Mouse (Mus musculus) small intestine, adult 2 months (tissue): ENCODE measurements around the gene Slc3a2. TPM values are rescaled to one million over a fixed set of nuclear protein-coding genes. Genes with fewer than 3 reads are reported as not detected.

ENCODE experiments used
- H3K27ac ChIP-seq: fragments of 200-500 bp; 2 replicates; pipeline ENCODE4 v1.5.1; 2012; ENCODE audit warnings: low read depth, low read length, control low read depth, inconsistent platforms; ENCODE audit not compliant: insufficient read depth
- H3K27me3 ChIP-seq: fragments of 200-500 bp; 2 replicates; pipeline ENCODE4 v1.6.1; 2012; ENCODE audit warnings: mild to moderate bottlenecking, moderate library complexity, low read length, inconsistent platforms; ENCODE audit not compliant: control insufficient read depth, insufficient read depth
- H3K36me3 ChIP-seq: fragments of 200-500 bp; 2 replicates; pipeline ENCODE4 v1.6.1; 2012; ENCODE audit warnings: mild to moderate bottlenecking, low read length, control low read depth, inconsistent platforms; ENCODE audit not compliant: control insufficient read depth, insufficient read depth
- H3K4me1 ChIP-seq: fragments of 200-500 bp; 2 replicates; pipeline ENCODE4 v1.6.1; 2012; ENCODE audit warnings: low read length, inconsistent platforms, mixed read lengths; ENCODE audit not compliant: control insufficient read depth, insufficient read depth, insufficient read length
- H3K4me3 ChIP-seq: fragments of 200-500 bp; 2 replicates; pipeline ENCODE4 v1.5.1; 2012; ENCODE audit warnings: low read depth, mild to moderate bottlenecking, control low read depth, inconsistent platforms, low read length, moderate library complexity
- CTCF ChIP-seq: fragments of 200-500 bp; IDR thresholded peaks from 2 replicates; pipeline ENCODE4 v1.5.1; 2012; ENCODE audit warnings: low read depth, mild to moderate bottlenecking, control low read depth, inconsistent platforms, low read length, moderate library complexity, mixed read lengths; ENCODE audit not compliant: insufficient replicate concordance, insufficient read length; ENCODE audit errors: extremely low read depth
- POLR2A ChIP-seq: fragments of 200-500 bp; IDR thresholded peaks from 2 replicates; pipeline ENCODE4 v1.6.1; 2012; ENCODE audit warnings: low read depth, mild to moderate bottlenecking, control low read depth, inconsistent platforms, low read length, moderate library complexity
- WGBS: fragments of 180-500 bp; shearing (Covaris S2); methylation state at CpG from one replicate; pipeline ENCODE4 v1.1.7; 2018; 5-methylcytosine and 5-hydroxymethylcytosine counted together
- polyA plus RNA-seq: library from polyadenylated mRNA; depleted of rRNA; stranded (reverse); fragments of >200 nt; gene quantifications from 2 replicates; pipeline ENCODE4 v1.2.3, GENCODE M21; 2012

The Slc3a2 gene
- polyA plus RNA-seq, 1 experiment, result 391 TPM

GRCm38 (mm10) chr19:8712870-8713305, 10.3 kb downstream of the Slc3a2 start:
- peak overlapping the region; percentile 84 for H3K27ac ChIP-seq
- under 1% methylated on average over 13 of the region's 13 CpGs for WGBS
- peak overlapping the region; percentile 69 for H3K4me3 ChIP-seq
- peaks cover 38% of the 10 kb centered on the region for H3K36me3 ChIP-seq
- H3K27me3 ChIP-seq, result no peaks in the 10 kb centered on the region
- peaks cover 32% of the 10 kb centered on the region; the same call in 1 of the 2 replicates for H3K4me1 ChIP-seq
- no peak for TF ChIP-seq POLR2A
- no peak for TF ChIP-seq CTCF

- Histone ChIP-seq H3K27ac (peak overlapping the region; percentile 84), H3K36me3 (peaks cover 45% of the 10 kb centered on the region), H3K4me3 (peak overlapping the region; percentile 69), H3K27me3 (no peaks in the 10 kb centered on the region), H3K4me1 (peaks cover 32% of the 10 kb centered on the region)
- 35% methylated on average over 10 of the region's 10 CpGs for WGBS
- TF ChIP-seq POLR2A (no peak), CTCF (no peak)
Measured at GRCm38 (mm10) chr19:8711949-8712869, 11.0 kb downstream of the Slc3a2 start.

GRCm38 (mm10) chr19:8711506-8711905, 11.7 kb downstream of the Slc3a2 start:
- Histone ChIP-seq H3K27ac (peak overlapping the region; percentile 84), H3K4me3 (peak overlapping the region; percentile 43)

GRCm38 (mm10) chr19:8710057-8710456, 13.1 kb downstream of the Slc3a2 start:
- H3K4me3 ChIP-seq, result no peak overlapping the region
- TF ChIP-seq CTCF (no peak), POLR2A (no peak)
- peaks cover 20% of the 10 kb centered on the region for H3K4me1 ChIP-seq
- peak overlapping the region; percentile 20 for H3K27ac ChIP-seq
- peaks cover 53% of the 10 kb centered on the region for H3K36me3 ChIP-seq
- no peaks in the 10 kb centered on the region for H3K27me3 ChIP-seq
- 87% methylated on average over 2 of the region's 2 CpGs for WGBS

More at GRCm38 (mm10) chr19:8711506-8711905, 11.7 kb downstream of the Slc3a2 start:
- H3K36me3 ChIP-seq, result peaks cover 50% of the 10 kb centered on the region
- peaks cover 30% of the 10 kb centered on the region for H3K4me1 ChIP-seq
- no peaks in the 10 kb centered on the region for H3K27me3 ChIP-seq
- TF ChIP-seq CTCF (no peak), POLR2A (no peak)
- WGBS, result 28% methylated on average over 4 of the region's 4 CpGs

GRCm38 (mm10) chr19:8708954-8709353, 14.2 kb downstream of the Slc3a2 start:
- peaks cover 53% of the 10 kb centered on the region for H3K36me3 ChIP-seq
- H3K4me3 ChIP-seq, result no peak overlapping the region
- TF ChIP-seq POLR2A (no peak), CTCF (no peak)
- no peaks in the 10 kb centered on the region for H3K27me3 ChIP-seq
- no peak overlapping the region for H3K27ac ChIP-seq
- H3K4me1 ChIP-seq, result peaks cover 16% of the 10 kb centered on the region
- 92% methylated on average over 8 of the region's 8 CpGs for WGBS

GRCm38 (mm10) chr19:8706930-8707329, 16.2 kb downstream of the Slc3a2 start:
- Histone ChIP-seq H3K36me3 (peaks cover 51% of the 10 kb centered on the region), H3K4me3 (no peak overlapping the region), H3K27me3 (no peaks in the 10 kb centered on the region), H3K4me1 (peaks cover 16% of the 10 kb centered on the region), H3K27ac (no peak overlapping the region)
- WGBS, result 86% methylated on average over 7 of the region's 7 CpGs
- TF ChIP-seq CTCF (no peak), POLR2A (no peak)

- Histone ChIP-seq H3K27me3 (no peaks in the 10 kb centered on the region), H3K36me3 (peaks cover 47% of the 10 kb centered on the region), H3K27ac (no peak overlapping the region), H3K4me1 (peaks cover 12% of the 10 kb centered on the region), H3K4me3 (no peak overlapping the region)
- WGBS, result 68% methylated on average over 7 of the region's 7 CpGs
- no peak for TF ChIP-seq POLR2A
- TF ChIP-seq CTCF, result no peak
Measured at GRCm38 (mm10) chr19:8706132-8706667, 17.0 kb downstream of the Slc3a2 start.
